Mouse (Mus musculus) cerebellum, adult 2 months (tissue): ENCODE measurements at regions not wholly inside any gene's neighbourhood (a gene's known extent, or its start where the extent isn't known, plus 50 kb on each side); places are given as distances from the start of the nearest gene placed in this dataset.

ENCODE experiments used
- DNase-seq, 2 experiments: peaks; one replicate each; pipeline ENCODE4 v3.0.0; 2021
- H3K27ac ChIP-seq: fragments of 200-500 bp; 2 replicates; pipeline ENCODE4 v1.5.1; 2012; ENCODE audit warnings: low read length, control low read depth, inconsistent platforms; ENCODE audit not compliant: insufficient read depth
- H3K27me3 ChIP-seq: fragments of 200-500 bp; 2 replicates; pipeline ENCODE4 v1.6.1; 2012; ENCODE audit warnings: inconsistent platforms, mild to moderate bottlenecking, low read length, moderate library complexity; ENCODE audit not compliant: control insufficient read depth, insufficient read depth
- H3K4me1 ChIP-seq: fragments of 200-500 bp; 2 replicates; pipeline ENCODE4 v1.6.1; 2011; ENCODE audit warnings: low read length; ENCODE audit not compliant: control insufficient read depth, insufficient read depth
- H3K4me3 ChIP-seq: fragments of 200-500 bp; replicated peaks from 2 replicates; pipeline ENCODE3; 2011; ENCODE audit warnings: mild to moderate bottlenecking, low read depth, low read length, control low read depth; ENCODE audit not compliant: insufficient read depth
- CTCF ChIP-seq: fragments of 200-500 bp; IDR thresholded peaks from 2 replicates; pipeline ENCODE4 v1.5.1; 2011; ENCODE audit warnings: low read depth, mild to moderate bottlenecking, control low read depth, low read length, moderate library complexity, borderline replicate concordance; ENCODE audit not compliant: insufficient read depth
- POLR2A ChIP-seq: fragments of 200-500 bp; IDR thresholded peaks from 2 replicates; pipeline ENCODE4 v1.6.1; 2011; ENCODE audit warnings: low read length, control low read depth, borderline replicate concordance; ENCODE audit not compliant: insufficient read depth
- WGBS: fragments of 180-500 bp; shearing (Covaris S2); methylation state at CpG from one replicate; pipeline ENCODE4 v1.1.7; 2018; 5-methylcytosine and 5-hydroxymethylcytosine counted together

DNA sequence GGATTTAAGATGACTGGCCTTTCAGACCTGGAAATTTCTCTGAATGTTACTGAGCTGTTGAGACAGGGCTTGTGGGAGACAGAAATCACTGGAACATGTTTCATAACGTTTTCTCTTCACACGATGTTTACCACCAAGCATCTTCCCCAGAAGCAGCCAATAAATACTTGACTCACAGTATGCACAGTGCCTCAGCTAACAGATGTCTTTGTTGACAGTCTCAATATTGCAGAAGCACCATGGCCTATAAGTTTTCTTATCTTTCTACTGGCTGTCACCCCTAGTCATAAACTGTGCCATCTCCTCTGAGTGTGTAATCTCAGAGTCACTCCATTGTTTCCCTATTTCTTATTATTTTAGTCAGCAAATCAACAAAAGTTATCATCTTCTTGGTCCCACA lies 187.9 kb upstream of the Gm38303 start:
- Histone ChIP-seq H3K4me3 (no peak overlapping the region), H3K27me3 (no peaks in the 10 kb centered on the region), H3K4me1 (no peaks in the 10 kb centered on the region), H3K27ac (no peak overlapping the region)
- TF ChIP-seq CTCF, result no peak
- TF ChIP-seq POLR2A, result no peak
- WGBS, result 71% methylated on average over 2 of the region's 2 CpGs
- no peak for DNase-seq

DNA sequence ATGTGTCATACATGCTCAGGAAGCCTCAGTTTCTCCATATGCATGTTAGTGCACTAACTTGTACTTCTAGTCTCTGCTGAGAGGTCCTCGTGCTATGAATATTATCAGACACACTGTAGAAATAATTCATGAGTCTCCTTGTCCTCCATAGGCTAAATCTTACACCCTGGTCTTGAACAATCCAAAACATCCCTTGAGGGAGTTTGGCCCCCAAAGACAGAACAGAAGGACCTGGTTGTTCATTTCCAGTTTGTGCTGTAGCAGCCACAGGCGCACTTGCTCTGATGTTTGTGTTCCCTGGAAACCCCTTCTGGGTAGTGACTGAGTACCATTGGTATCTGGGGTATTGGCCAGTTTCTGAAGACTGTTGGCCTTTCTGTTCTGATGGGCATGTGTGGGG lies 176.7 kb upstream of the Gm38303 start:
- no peak for DNase-seq
- H3K27me3 ChIP-seq, result no peaks in the 10 kb centered on the region
- TF ChIP-seq CTCF (no peak), POLR2A (no peak)
- H3K4me1 ChIP-seq, result no peaks in the 10 kb centered on the region
- H3K27ac ChIP-seq, result no peak overlapping the region
- H3K4me3 ChIP-seq, result no peak overlapping the region
- 81% methylated on average over 2 of the region's 2 CpGs for WGBS

DNA sequence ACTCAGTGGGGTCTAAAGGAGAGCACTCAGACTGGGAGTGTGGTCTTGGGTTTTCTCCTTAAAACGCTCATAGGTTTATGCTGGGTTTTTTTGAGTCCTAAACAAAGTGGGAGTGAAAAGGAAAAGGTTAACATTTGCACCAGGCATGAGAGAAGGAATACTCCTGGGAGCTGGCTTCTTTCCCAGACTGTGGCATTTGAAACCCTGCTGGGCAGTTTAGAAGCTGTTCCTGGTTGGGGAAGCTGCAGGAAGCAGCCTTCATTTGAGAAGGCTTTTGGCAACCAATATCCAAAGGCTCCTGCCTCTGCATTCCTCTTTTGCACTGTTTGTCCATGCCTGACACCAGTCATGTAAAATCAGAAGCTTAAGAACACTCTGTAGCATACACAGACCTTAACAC lies 175.9 kb upstream of the Gm38303 start:
- H3K4me1 ChIP-seq, result no peaks in the 10 kb centered on the region
- TF ChIP-seq CTCF (no peak), POLR2A (no peak)
- H3K27ac ChIP-seq, result no peak overlapping the region
- peak; percentile 6 to 17 for DNase-seq
- WGBS, result 18% methylated on average over 1 of the region's 1 CpGs
- H3K27me3 ChIP-seq, result no peaks in the 10 kb centered on the region
- no peak overlapping the region for H3K4me3 ChIP-seq
